Mouse (Mus musculus) layer of hippocampus, postnatal 14 days (tissue): ENCODE results near the gene Krr1. TPM values are rescaled to one million over a fixed set of nuclear protein-coding genes. Genes with fewer than 3 reads are reported as not detected.

Experiments used
- DNase-seq, 2 experiments: peaks; one replicate each; pipeline ENCODE4 v3.0.0; 2021 to 2022; ENCODE audit warnings: low spot score in 2 of 2, mixed read lengths in 1 of 2
- long read RNA-seq, 2 experiments: library from polyadenylated mRNA; stranded (forward); transcript quantifications; one replicate each; pipeline ENCODE4 v2.0.0; 2021
- total RNA-seq, 2 experiments: library from RNA; stranded (reverse); gene quantifications; 2 replicates each; pipeline ENCODE4 v1.2.3; 2021

Gene Krr1
- total RNA-seq, result 10 to 100 TPM; 27.5 to 31.7 TPM
- long read RNA-seq, experiment 1, full-length matches to known transcripts, result 17 of 23 reads
- long read RNA-seq, experiment 1, partial matches to known transcripts, result 1 of 23 reads
- long read RNA-seq, experiment 1, other reads (novel, unspliced or antisense), result 5 of 23 reads
- long read RNA-seq, experiment 2, full-length matches to known transcripts, result 34 of 41 reads
- long read RNA-seq, experiment 2, partial matches to known transcripts, result 1 of 41 reads
- long read RNA-seq, experiment 2, other reads (novel, unspliced or antisense), result 6 of 41 reads

DNA sequence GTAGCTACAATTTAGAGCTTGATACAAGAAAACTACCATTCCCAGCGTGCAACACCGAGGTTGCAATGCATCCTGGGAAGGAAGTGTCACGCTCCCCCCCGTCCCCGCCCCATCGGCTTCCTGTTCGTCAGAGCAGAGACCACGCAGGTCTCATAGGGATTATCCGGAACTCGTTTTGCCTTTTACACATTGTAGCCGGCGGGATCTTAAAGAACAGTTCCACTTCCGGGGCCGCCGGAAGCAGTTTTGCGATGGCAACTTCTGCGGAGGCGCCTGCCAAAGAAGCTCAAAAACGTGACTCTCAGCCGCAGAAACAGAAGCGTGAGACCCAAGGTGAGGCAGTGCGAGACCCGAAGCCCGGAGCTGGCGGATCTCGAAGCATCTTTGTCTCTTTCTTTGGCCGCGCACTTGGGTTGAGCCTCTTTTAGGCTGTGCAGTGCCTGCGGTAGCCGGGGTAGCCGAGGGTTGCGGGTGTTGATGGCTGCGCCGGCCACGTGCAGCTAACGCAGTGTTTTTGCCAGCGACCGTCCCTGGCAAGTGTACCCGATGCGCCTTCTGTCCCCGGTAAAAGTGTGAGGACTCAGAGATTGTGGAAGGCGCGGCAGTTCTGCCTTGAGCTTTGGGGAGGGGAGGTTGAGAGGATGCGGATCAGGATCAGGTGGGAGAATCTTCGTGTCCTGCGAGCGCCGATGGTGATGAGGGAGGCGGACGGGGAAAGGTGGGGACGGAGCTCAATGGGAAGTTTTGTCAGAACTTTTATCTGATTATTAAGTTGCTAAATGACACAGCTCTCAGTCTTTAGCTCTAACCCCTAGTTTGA, at the start of gene Krr1:
Krr1 (plus strand) TSS at position 123 of the 820 bp plus-strand sequence.
- peak; percentile 90 to 95 for DNase-seq

DNA sequence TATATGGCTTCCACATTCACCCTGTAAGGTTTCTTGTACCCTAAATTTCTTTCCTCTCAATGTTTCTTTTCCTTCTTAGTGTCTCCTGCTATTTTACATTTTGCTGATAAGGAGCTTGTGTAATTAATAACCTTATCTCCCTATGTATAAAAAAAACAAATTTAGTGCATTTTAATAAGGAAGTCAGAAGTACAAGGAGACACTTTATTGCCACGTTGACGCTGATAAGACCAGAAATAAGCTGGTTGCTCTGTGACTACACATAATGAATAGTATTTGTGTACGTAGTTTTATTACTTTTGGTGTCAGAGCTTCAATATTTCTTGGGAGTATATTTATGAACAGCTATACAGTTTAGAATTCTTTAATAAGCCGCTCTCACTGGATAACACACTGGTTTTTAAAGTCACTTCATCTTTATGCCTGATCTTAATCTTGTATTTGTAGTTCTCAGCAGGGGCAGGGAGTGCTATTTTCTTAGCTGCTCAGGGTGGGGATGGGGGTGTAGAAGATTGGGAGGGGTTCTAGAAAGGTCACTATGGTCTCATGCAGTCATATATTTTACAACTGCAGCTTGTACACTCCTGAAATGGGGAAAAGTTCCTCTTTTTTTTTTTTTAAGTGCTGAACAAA, 48.8 kb upstream of the Krr1 start:
- DNase-seq, result no peak

DNA sequence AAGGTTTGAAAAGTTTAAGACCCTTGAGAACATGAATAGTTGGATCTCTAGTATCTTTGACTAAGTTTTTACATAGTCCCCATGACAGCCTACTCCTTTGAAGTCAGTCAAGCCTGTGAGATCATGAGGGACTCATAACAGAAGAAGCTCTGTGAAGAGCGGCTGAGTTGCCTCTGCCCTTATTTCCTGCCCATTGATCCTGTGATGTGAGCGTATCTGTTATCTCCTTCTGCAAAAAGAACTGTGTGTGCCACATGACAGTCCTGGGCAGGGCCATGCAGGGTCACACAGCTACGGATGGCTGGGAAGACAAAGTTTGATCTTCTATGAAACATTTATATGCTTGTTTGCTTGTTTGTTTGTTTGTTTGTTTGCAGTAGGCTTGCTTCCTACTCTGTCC, 48.3 kb upstream of the Krr1 start:
- no peak for DNase-seq

DNA sequence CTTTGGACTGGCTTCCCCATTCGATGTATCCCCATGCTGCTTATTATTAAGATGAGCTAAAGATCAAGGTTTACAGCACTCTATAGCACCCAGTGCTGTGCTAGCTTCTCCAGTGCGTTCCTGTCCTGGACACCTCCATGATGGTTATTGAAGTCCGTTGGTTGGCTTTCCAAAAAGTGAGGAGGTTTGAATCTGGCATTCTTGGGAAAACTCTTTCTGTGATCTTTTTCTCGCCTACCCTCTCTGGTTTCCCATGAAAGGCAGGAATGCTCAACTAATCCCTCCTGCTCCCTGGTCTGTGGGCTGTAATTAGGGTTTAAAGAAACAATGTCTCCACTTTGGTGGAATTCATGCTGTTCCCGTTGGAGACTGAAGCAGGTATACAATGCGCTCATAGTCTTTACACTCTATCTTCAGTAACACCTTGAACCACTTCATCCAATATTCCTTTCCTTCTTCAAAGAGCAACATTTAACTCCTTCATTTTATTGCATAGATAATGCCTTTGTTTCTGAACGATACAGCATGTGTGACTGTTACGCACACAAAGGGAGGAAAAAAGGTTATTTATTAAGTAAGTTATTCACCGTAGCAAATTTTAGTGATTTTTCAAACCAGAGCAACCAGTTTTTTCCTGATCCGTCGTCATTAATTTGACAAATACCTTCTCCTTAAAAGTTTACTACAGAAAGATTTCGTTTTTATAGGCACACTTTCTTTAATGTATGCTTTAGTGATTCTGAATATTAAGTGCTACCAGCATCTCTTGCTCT, 47.6 kb upstream of the Krr1 start:
- no peak for DNase-seq

DNA sequence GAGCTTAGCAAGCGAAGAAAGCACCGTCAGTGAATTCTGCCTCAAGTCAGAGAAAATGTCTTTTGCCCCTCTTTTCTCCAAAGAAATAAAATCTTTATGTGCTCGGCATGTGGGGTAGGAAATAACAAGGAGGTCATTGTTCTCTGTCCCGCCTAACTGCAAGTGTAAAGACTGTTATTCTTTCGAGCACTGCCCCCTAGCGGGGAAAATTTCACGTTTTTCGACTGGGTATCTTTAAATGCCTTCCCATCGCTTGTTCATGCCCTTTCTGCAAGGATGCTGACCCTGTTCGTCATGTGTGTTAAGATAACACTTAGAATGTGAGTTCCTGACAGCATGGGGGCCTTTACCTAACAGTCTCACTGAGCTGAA, 47.0 kb upstream of the Krr1 start:
- DNase-seq, result peak; percentile 88 to 93

DNA sequence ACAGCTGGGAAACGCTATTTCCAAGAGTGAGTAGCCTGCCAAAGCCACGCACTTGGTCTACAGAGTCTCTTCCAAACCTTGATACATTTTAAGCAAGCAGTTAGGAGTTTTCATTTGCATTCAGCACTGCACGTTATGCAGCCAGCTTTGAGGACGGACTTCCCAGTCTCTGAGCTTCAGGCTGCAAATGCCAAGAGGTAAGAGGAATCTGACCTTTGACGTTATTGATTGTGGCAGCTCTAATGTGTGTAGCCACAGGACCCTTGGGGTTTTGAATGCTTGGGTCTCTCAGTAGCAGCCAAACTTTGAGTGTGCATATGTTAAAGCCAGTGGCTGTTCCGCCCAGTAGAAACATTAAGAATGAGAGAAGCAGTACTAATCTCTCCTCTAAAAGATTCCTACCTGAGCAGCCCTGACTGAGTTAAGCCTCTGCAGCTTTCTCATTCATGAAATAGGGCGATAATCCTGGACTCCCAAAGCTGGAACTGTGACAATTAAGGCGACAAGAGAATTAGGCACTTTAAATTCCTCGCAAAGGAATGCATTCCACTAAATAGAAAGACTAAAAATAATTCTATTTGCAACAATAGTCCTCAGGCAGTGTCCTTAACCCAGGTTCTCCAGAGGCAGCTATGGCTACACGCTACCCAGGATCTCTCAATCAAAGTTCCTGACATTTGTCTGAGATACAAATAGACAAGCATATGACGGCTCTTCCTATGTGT, 39.7 kb upstream of the Krr1 start:
- no peak for DNase-seq

DNA sequence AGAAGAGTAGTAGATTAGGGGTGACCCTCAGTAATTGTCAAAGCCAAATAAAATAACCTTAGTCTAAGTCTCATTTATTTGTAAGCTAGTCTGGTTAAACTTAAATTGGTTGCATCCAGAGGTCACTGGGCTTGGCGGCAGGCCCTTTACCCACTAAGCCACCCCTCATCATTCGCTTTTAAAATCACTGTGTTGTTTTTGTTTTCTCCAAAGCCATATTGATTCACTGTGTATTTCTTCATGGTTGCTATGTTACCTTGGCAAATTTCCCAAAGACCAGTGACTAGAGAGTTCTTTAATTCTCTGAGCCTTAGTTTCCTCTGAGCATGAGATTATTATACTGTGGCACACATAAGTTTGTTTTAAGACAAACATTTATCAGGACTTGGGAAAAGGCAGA, 37.3 kb upstream of the Krr1 start:
- no peak for DNase-seq

DNA sequence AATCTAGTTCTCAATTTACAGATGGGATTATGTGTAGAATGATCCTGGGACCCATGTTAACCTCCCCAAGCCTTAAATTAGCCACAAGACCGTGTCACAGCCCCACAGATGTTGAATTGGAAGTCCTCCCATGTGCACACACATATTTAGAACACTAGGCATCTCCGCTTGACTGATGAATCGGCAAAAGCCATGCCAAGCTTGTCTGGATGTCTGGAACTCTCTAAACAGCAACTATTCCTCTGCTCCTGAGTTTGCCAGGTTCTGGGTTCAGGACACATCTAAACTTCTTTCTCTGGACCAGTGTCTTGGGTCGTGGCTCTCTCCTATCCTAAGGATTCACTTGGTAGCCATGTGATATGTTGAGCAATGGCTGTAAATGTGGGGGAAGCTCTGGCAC, 36.4 kb upstream of the Krr1 start:
- no peak for DNase-seq

DNA sequence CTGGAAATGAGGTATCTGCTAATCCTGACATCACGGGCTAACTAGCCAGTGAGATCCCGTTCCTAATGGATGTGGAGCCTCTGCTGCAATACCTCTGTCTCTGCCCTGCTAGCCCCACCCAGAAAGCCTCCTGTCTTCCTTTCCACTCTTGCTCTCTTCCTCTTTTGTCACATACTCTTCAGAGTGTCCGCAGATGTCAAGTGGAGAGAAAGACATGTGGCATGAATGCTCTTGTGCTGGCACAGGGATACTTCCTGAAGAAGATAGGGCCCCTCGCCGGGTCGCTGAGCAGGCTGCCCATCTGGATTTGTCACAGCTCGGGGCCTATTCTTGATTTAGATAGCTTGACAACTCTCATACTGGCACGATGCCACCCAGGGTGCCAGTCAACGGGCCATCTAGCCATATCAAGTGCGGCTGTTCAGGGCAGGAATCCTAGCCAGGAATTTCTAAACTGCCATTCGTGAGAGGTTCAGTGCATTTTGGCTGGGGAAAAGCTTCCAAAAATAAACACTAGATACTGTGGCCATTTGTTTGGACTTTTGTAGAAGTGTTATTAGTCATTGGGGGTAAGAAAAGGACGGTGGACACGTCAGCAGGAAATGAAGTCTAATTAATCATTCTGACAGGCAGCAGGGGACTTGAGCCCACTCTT, 35.8 kb upstream of the Krr1 start:
- DNase-seq, result no peak

DNA sequence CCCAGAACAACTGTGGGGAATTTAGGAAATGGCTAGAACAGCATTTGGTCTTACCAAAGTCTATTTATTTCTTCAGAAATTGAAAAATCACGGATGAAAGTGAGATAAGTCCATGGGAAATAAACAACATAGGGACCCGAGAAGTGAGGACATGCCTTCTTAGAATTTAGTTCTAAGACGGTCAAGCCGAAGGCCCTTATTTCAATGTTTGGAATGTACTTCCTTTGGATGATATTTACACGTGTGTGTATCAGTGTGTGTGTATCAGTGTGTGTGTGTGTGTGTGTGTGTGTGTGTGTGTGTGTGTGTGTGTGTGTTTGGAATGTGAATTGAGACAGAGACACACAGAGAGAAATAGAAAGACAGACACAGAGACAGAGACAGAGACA, 35.3 kb upstream of the Krr1 start:
- no peak for DNase-seq

DNA sequence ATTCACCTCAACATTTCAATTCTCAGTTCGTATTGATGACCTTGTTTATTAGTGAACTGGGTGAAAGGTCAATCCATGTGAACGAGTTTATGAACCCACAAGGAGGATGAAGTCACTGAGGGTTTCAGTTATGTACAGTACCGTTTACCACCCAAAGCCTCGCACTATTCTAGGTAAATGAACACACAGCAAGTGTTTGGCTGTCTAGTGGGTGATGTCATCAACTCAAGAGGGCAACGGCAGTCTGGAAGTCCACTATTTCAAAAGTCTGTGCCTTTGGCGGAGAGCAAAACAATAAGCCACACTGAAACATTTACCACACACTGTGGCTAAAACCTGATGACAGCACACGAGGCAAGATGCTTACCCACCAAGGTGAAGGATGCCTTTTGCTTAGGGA, 29.4 kb upstream of the Krr1 start:
- no peak for DNase-seq

DNA sequence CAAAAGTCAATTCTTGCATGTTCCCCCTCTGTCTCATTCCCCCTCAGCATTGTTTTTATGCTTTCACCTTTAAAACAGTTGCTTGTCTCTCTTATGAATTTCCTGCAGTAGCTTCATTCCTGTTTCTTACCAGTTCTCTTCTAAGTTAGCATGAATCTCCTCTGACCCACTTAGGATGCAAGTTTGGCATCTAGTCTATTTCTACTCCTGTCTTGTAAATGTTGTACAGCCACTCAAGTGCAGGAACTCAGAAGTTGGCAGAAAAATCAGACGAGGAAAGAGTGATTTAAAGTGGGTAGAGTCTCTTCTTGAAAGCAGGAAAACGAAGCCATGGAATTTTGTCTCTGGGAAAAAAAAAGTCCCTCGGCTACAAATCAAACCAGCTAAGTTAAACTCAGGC, 26.9 kb upstream of the Krr1 start:
- no peak for DNase-seq

DNA sequence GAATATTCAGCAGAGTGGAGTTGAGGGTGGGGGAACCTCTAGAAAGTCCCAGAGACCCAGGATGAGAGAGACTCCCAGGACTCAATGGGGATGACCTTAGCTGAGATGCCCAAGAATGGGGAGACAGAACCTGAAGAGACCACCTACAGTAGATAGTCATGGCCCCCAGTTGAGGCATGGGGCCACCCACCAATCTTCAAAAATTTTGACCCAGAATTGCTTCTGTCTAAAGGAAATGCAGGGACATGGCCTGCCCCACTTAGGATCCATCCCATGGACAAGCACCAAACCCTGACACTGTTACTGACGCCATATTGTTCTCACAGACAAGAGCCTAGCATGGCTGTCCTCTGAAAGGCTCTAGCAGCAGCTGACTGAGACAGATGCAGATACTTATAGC, 24.4 kb upstream of the Krr1 start:
- no peak for DNase-seq

DNA sequence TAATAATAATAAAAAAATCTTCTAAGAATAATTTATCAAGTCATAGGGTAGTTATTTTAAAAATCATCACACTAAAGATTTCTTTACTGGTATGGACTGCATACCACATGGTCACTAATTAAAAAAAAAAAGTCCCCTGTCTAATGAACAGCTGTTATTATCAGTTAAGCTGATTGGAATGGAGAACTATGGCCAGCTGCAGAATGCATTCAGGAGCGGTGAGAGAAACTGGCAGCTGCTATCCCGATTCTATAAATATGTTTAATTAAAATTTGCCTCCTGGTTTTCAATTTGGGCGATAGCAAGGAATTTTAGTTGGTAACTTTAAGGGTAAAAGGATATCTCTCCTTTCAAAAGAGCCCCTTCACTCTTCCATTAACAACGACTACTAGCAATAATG, 23.5 kb upstream of the Krr1 start:
- DNase-seq, result no peak

DNA sequence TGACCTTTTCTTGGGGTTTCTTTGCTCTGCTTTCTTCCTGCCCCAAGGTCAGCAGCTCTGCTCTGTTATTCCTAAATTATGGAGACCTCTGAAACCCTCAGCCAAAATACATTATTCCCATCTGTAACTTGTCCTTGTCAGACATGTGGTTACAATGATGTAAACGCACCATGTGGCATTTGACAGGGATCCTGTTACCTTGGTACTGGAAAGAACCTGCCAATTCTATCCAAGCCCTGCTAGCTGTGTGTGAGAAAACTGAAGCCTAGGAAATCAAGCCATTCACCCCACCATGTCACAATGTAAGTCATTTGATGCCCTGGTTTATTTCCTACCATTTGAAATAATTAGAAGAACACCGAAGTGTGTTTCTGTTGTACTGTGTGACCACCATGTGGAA, 16.6 kb upstream of the Krr1 start:
- no peak for DNase-seq

DNA sequence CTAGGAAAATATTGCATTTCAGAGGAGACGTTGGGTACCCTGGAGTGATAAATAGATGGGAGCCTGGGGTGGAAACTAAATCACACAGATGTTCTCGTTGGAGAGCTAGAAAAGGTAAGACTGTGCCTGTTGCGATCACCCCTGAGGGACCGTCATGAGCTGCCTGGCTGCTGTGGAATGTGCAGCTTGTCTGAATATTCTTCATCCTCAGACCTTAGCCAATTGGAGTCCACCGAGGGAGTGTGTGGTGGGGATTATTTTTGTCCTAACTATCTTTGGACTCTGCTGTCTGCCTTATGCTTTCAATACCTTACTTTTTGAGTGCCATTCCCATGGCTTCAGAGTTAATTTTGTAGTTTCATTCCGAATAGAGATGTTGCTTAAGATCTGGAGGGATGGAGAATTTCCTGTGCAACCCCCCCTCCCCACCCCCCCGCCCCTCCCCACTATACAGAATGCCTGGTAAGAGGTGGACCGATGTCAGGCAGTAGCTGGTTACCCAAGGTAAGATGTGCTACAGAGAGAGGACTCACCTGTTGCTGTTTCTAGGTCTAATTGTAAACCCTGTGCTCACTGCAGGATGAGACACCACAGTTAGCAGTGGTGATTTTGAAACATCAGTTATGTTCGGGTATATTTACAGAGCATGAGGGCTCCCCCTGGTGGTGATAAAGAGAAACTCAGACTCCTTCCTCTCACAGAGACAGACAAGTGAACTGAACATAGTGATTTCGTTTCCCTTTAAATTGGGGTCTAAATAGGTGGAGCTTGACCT, 15.0 kb upstream of the Krr1 start:
- peak; percentile 58 to 83 for DNase-seq

DNA sequence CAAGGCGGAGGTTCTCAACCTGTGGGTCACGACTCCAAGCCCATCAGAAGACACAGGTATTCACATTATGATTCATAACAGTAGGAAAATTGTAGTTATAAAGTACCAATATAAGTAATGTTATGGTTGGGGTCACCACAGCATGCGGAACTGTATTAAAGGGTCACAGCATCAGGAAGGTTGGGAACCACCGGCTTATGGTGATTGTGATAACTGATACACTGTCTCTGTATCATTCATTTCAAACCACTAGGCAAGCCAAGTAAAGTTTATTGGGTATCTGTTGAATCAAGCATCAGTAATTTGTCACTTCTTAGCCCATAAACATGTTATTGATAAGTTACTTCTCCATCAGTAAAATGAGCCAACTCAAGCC, 14.4 kb upstream of the Krr1 start:
- no peak for DNase-seq

DNA sequence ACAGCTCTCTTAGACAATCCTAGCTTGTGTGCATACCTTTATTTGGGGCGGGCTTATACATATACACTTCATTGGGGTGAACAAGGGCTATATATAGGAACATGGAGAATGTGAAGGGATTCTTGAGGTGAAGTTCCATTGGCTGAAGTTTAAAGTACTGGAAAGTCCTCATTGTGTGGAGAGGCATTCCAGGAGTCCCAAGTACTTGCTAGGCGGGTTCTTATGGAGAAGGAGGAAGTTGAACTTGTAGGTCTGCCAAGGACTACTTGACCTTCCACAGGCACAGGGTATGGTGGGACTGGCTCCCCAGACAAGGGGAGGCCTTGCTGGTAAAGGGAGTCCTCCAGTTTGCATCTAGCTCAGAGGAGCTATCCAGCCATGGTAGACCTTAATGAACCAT, 13.1 kb upstream of the Krr1 start:
- no peak for DNase-seq

DNA sequence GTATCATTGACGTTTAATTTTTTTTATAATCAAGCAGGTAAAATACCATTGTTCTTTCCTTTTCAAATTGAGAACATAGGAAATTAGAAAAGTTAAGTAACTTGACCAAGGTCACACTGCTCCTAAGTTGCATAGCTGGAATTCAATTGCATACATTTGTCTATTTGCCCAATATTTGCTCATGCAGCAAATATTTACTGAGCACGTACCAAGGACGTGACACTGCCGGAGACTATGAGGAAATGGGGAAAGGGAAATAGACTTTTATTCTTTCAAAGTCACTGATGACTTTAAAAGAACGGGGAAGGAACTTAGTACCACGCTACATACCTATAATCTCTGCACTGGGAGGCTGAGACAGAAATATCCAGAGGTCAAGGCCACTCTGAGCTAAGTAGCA, 12.0 kb upstream of the Krr1 start:
- no peak for DNase-seq

DNA sequence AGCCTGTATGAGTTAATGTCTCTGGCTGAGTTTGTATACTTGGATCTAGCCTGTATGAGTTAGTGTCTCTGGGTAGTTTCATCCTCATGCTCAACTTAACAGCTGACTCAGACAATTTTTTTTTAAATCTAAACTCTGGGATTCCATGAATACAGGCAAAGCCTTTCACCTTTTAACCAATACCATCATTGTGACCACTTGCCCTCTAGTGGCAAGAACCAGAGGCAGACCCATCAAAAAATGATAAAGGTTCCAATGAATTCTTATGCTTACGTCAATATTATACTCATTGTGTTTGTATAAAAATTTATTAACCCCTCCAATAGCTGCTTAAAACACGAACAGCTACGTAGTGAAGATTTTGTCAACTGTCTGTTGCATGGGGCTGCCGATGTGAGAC, 6.1 kb upstream of the Krr1 start:
- no peak for DNase-seq
